Mouse (Mus musculus): ENCODE results near the gene Gsc2. TPM values are rescaled to one million over a fixed set of nuclear protein-coding genes. Genes with fewer than 3 reads are reported as not detected.

The Gsc2 gene
- polyA plus RNA-seq, 3 experiments from 2014 or later, result not detected

Other genes starting within 250 kb of the Gsc2 start
- gene Med15, start 182.2 kb downstream of the Gsc2 start, polyA plus RNA-seq (2017; shearing (Covaris generic)), result 100 to 1,000 TPM in 1 of 3 experiments, 10 to 100 TPM in 2; 69.3 to 109 (median 71.8) TPM
- gene Klhl22, start 155.4 kb downstream of the Gsc2 start, polyA plus RNA-seq (2017; shearing (Covaris generic)), result 10 to 100 TPM; 11.8 to 28.7 (median 13.4) TPM
- not detected for gene Scarf2, start 117.8 kb downstream of the Gsc2 start, polyA plus RNA-seq (2017; shearing (Covaris generic))
- gene B830017H08Rik, start 81.9 kb downstream of the Gsc2 start, polyA plus RNA-seq (2017; shearing (Covaris generic)), result not detected
- gene Car15, start 76.7 kb downstream of the Gsc2 start, polyA plus RNA-seq (2017; shearing (Covaris generic)), result 1 to 10 TPM in 2 of 3 experiments, under 1 TPM in 1; 0.67 to 1.9 (median 1.5) TPM
- gene Gm20518, start 23.4 kb downstream of the Gsc2 start, polyA plus RNA-seq (2017; shearing (Covaris generic)), result under 1 TPM; 0.17 to 0.43 (median 0.18) TPM
- gene Tssk1, start 20.8 kb downstream of the Gsc2 start, polyA plus RNA-seq (2017; shearing (Covaris generic)), result under 1 TPM in 1 of 3 experiments, not detected in 2; 0.13 TPM
- gene Dgcr2, start 16.5 kb downstream of the Gsc2 start, polyA plus RNA-seq (2017; shearing (Covaris generic)), result 10 to 100 TPM; 16.4 to 21.8 (median 19.9) TPM
- under 1 TPM in 1 of 3 experiments, not detected in 2; 0.43 TPM for gene Tssk2, start 16.4 kb downstream of the Gsc2 start, polyA plus RNA-seq (2017; shearing (Covaris generic))
- 10 to 100 TPM; 29.9 to 45.9 (median 39.7) TPM for gene Ess2, start 3.7 kb downstream of the Gsc2 start, polyA plus RNA-seq (2017; shearing (Covaris generic))
- 10 to 100 TPM in 1 of 3 experiments, 1 to 10 TPM in 2; 4.4 to 12.6 (median 8.2) TPM for gene Slc25a1, start 13.2 kb upstream of the Gsc2 start, polyA plus RNA-seq (2017; shearing (Covaris generic))
- not detected for gene Vpreb2, start 65.4 kb upstream of the Gsc2 start, polyA plus RNA-seq (2017; shearing (Covaris generic))
- gene Dgcr6, start 137.8 kb upstream of the Gsc2 start, polyA plus RNA-seq (2017; shearing (Covaris generic)), result 10 to 100 TPM; 11.5 to 19.1 (median 15.0) TPM
- gene Prodh, start 175.1 kb upstream of the Gsc2 start, polyA plus RNA-seq (2017; shearing (Covaris generic)), result 1 to 10 TPM; 1.1 to 5.3 (median 4.2) TPM
- gene Rtn4r, start 212.6 kb upstream of the Gsc2 start, polyA plus RNA-seq (2017; shearing (Covaris generic)), result not detected